Mouse (Mus musculus) liver, adult 2 months (tissue): ENCODE results near the gene Imp3. TPM values are rescaled to one million over a fixed set of nuclear protein-coding genes. Genes with fewer than 3 reads are reported as not detected.

Source experiments
- DNase-seq: peaks from one replicate; pipeline ENCODE4 v3.0.0-alpha.2; 2011; ENCODE audit warnings: low read depth, low spot score; ENCODE audit errors: extremely low read depth
- H3K27ac ChIP-seq: fragments of 200-500 bp; replicated peaks from 2 replicates; pipeline ENCODE4 v1.5.1; 2012; ENCODE audit warnings: low read depth, mild to moderate bottlenecking, control low read depth, inconsistent platforms, low read length; ENCODE audit not compliant: insufficient read depth
- H3K27me3 ChIP-seq: fragments of 200-500 bp; 2 replicates; pipeline ENCODE4 v1.6.1; 2012; ENCODE audit warnings: mild to moderate bottlenecking, moderate library complexity, low read length, inconsistent platforms; ENCODE audit not compliant: control insufficient read depth, insufficient read depth
- H3K36me3 ChIP-seq: fragments of 200-500 bp; 2 replicates; pipeline ENCODE4 v1.6.1; 2012; ENCODE audit warnings: low read length, inconsistent platforms; ENCODE audit not compliant: control insufficient read depth, insufficient read depth
- H3K4me1 ChIP-seq: fragments of 200-500 bp; 2 replicates; pipeline ENCODE4 v1.6.1; 2011; ENCODE audit warnings: low read length; ENCODE audit not compliant: control insufficient read depth, insufficient read depth
- H3K4me3 ChIP-seq: fragments of 200-500 bp; 2 replicates; pipeline ENCODE4 v1.5.1; 2011; ENCODE audit warnings: low read depth, mild to moderate bottlenecking, control low read depth, low read length, moderate library complexity; ENCODE audit not compliant: insufficient read depth
- H3K79me2 ChIP-seq: fragments of 200-500 bp; 2 replicates; pipeline ENCODE4 v1.6.1; 2012; ENCODE audit warnings: inconsistent platforms, mild to moderate bottlenecking, low read length, moderate library complexity; ENCODE audit not compliant: control insufficient read depth, insufficient read depth
- H3K9ac ChIP-seq: fragments of 200-500 bp; 2 replicates; pipeline ENCODE4 v1.6.1; 2012; ENCODE audit warnings: low read depth, mild to moderate bottlenecking, control low read depth, inconsistent platforms, low read length
- CTCF ChIP-seq: fragments of 200-500 bp; IDR thresholded peaks from 2 replicates; pipeline ENCODE4 v1.5.1; 2011; ENCODE audit warnings: low read depth, low read length, control low read depth
- POLR2A ChIP-seq: fragments of 200-500 bp; IDR thresholded peaks from 2 replicates; pipeline ENCODE4 v1.6.1; 2011; ENCODE audit warnings: low read length, control low read depth; ENCODE audit not compliant: insufficient read depth; ENCODE audit errors: extremely low read depth
- WGBS: fragments of 180-500 bp; shearing (Covaris S2); methylation state at CpG from one replicate; pipeline ENCODE4 v1.1.7; 2018; 5-methylcytosine and 5-hydroxymethylcytosine counted together
- polyA plus RNA-seq: library from polyadenylated mRNA; depleted of rRNA; stranded (reverse); fragments of >200 nt; gene quantifications from 2 replicates; pipeline ENCODE4 v1.2.3, GENCODE M21; 2012; rRNA removed
- total RNA-seq: library from RNA; depleted of rRNA; stranded (reverse); fragments of >200 nt; gene quantifications from 2 replicates; pipeline ENCODE4 v1.2.3, GENCODE M21; 2014; rRNA removed

Imp3 gene
- 35.8 and 45.6 TPM in 2 replicates for total RNA-seq
- 145 and 151 TPM in 2 replicates for polyA plus RNA-seq

DNA sequence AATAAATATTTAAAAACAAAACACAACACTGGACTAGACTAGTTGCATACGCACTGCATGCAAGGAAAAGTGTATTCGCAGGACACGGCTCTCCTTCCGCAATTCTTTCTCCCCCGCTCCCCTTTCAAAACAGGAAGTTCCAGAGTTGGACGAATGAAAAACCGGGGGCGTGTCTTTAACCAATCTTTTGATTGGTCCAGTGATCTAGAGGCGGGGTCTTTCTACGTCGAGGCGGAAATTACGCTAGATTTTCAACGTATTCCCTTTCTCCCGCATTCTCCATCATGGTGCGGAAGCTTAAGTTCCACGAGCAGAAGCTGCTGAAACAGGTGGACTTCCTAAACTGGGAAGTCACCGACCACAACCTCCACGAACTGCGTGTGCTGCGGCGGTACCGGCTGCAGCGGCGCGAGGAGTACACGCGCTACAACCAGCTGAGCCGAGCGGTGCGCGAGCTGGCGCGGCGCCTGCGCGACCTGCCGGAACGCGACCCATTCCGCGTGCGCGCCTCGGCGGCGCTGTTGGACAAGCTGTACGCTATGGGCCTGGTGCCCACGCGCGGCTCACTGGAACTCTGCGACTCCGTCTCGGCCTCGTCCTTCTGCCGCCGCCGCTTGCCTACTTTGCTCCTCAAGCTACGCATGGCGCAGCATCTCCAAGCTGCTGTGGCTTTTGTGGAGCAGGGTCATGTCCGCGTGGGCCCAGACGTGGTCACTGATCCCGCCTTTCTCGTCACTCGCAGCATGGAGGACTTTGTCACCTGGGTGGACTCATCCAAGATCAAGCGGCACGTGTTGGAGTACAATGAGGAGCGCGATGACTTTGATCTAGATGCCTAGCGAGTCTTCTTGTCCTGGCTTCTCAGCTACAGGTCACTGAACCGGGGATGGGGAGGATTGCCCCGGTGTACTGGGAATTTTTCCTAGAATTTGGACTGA lies at the start of gene Imp3:
TSS of gene Imp3 (plus strand) at position 253 of the 938 bp plus-strand sequence.
- Histone ChIP-seq H3K79me2 (peaks cover 4% of the 10 kb centered on the region; the same call in 1 of the 2 replicates), H3K4me1 (peaks cover 5% of the 10 kb centered on the region), H3K4me3 (peak within 1 kb of the TSS; percentile 76), H3K9ac (peak within 1 kb of the TSS; percentile 89), H3K36me3 (no peaks in the 10 kb centered on the region), H3K27ac (peak within 1 kb of the TSS; percentile 89), H3K27me3 (no peaks in the 10 kb centered on the region)
- under 1% methylated on average over 73 of the region's 73 CpGs for WGBS
- TF ChIP-seq POLR2A (peak; percentile 66; the same call in 1 of the 2 replicates), CTCF (0 out of 2 replicates have a peak, but pooled peaks have one; percentile 14)
- peak; percentile 95 for DNase-seq

DNA sequence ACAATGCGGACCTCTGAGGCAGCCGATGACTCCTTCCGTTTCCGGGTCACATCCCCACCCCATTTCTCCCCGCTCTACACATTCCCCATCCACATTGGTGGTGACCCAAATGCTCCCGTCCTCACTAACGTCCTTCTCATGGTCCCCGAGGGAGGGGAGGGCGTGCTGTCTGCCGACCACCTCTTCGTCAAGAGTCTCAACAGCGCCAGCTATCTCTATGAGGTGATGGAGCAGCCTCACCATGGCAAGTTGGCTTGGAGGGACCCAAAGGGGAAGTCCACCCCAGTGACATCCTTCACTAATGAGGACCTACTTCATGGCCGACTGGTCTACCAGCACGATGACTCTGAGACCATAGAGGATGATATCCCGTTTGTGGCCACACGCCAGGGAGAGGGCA lies 49.7 kb upstream of the Imp3 start:
- 0 out of 2 replicates have a peak, but pooled peaks cover 2% of the 10 kb centered on the region for H3K27me3 ChIP-seq
- H3K79me2 ChIP-seq: no peaks in the 10 kb centered on the region
- H3K9ac ChIP-seq: no peak overlapping the region
- H3K4me1 ChIP-seq: peaks cover 3% of the 10 kb centered on the region; the same call in 1 of the 2 replicates
- DNase-seq: no peak
- H3K27ac ChIP-seq: no peak overlapping the region
- H3K4me3 ChIP-seq: no peak overlapping the region
- TF ChIP-seq POLR2A: no peak
- no peak for TF ChIP-seq CTCF
- 92% methylated on average over 16 of the region's 16 CpGs for WGBS
- H3K36me3 ChIP-seq: no peaks in the 10 kb centered on the region

DNA sequence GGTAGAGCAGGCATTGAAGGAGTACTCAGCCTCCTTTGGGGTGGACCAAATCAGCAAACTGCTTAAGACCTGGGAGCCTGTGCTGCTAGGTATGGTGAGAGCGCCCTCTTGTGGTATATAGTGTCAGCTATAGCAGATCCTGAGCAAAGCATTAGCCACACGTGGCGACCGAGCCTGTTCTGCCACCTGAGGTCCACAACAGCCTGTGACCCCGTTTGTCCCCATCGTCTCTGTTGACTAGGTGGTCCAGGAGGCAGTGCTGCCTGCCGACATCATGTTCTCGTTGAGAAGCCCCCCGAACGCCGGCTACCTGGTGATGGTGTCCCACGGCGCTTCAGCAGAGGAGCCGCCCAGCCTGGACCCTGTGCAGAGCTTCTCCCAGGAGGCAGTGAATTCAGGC lies 47.5 kb upstream of the Imp3 start:
- peak; percentile 65 for DNase-seq
- peak; percentile 81 for TF ChIP-seq CTCF
- no peak for TF ChIP-seq POLR2A
- H3K4me3 ChIP-seq: no peak overlapping the region
- no peaks in the 10 kb centered on the region for H3K79me2 ChIP-seq
- H3K27me3 ChIP-seq: 0 out of 2 replicates have a peak, but pooled peaks cover 2% of the 10 kb centered on the region
- H3K9ac ChIP-seq: no peak overlapping the region
- H3K4me1 ChIP-seq: peaks cover 3% of the 10 kb centered on the region; the same call in 1 of the 2 replicates
- no peak overlapping the region for H3K27ac ChIP-seq
- no peaks in the 10 kb centered on the region for H3K36me3 ChIP-seq
- 11% methylated on average over 14 of the region's 14 CpGs for WGBS

DNA sequence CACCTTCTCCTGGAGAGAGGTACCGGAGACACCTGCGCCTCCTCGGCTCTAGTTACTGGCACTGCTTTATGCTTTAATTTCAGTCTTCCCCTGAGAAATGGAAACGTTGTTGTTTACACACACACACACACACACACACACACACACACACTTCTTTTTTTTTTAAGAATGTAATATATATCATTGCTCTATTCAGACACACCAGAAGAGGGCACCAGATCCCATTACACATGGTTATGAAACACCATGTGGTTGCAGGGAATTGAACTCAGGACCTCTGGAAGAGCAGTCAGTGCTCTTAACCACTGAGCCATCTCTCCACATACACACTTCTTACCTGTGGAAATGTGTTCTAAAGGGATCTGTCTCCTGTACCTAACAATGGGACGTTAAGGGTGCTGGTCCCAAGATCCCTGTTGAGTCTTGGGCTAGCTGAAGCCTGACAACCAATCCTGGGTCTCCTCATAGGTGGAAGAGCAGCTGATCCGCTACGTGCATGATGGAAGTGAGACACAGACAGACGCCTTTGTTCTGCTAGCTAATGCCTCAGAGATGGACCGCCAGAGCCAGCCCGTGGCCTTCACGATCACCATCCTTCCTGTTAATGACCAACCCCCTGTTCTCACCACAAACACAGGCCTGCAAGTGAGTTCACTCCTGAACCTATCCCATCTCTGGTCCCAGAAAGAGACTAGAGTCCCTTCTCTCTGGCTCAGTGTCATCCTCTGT lies 46.6 kb upstream of the Imp3 start:
- TF ChIP-seq CTCF (no peak), POLR2A (no peak)
- H3K4me3 ChIP-seq: no peak overlapping the region
- H3K27ac ChIP-seq: no peak overlapping the region
- H3K9ac ChIP-seq: no peak overlapping the region
- no peak for DNase-seq
- H3K36me3 ChIP-seq: no peaks in the 10 kb centered on the region
- H3K27me3 ChIP-seq: 0 out of 2 replicates have a peak, but pooled peaks cover 2% of the 10 kb centered on the region
- 59% methylated on average over 11 of the region's 11 CpGs for WGBS
- peaks cover 3% of the 10 kb centered on the region; the same call in 1 of the 2 replicates for H3K4me1 ChIP-seq
- no peaks in the 10 kb centered on the region for H3K79me2 ChIP-seq

DNA sequence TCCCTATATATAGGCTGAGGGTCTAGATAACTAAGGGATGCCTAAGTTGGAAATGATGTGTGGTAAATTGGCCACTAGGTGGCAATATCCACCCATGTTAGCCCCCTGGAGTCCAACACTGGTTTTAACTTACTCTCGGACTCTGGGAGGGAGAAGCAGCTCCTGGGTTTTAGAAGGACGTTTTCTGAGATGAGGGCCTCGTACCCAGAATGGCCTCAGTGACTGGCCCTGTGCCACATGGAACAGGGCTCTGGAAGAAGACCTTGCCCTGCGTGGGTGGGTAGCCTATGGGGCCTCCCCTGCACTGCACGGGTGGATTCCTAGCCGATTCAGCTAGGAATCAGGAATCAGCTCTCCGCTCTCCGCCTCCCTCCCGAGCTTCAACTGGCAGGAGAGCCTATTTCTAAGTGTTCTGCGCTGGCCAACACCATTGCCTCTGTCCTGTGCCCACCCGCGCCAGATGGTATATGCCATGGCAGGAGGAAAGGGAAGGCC lies 45.7 kb upstream of the Imp3 start:
- Histone ChIP-seq H3K4me1 (peaks cover 3% of the 10 kb centered on the region; the same call in 1 of the 2 replicates), H3K27me3 (0 out of 2 replicates have a peak, but pooled peaks cover 2% of the 10 kb centered on the region), H3K4me3 (no peak overlapping the region), H3K79me2 (no peaks in the 10 kb centered on the region), H3K9ac (no peak overlapping the region), H3K36me3 (no peaks in the 10 kb centered on the region), H3K27ac (no peak overlapping the region)
- DNase-seq: peak; percentile 59
- WGBS: 25% methylated on average over 12 of the region's 12 CpGs
- peak; percentile 46 for TF ChIP-seq CTCF
- TF ChIP-seq POLR2A: no peak
